Mouse (Mus musculus) hindbrain, embryonic 11.5 days (tissue): ENCODE results near the gene Mtor. TPM values are rescaled to one million over a fixed set of nuclear protein-coding genes. Genes with fewer than 3 reads are reported as not detected.

Experiments used
- ATAC-seq: fragments of 200-750 bp; cut with Nextera tagmentation; 2 replicates; pipeline ENCODE4 v1.8.0; 2017; ENCODE audit warnings: mild to moderate bottlenecking, moderate TSS enrichment, moderate library complexity; ENCODE audit not compliant: low FRiP score
- DNase-seq: peaks from one replicate; pipeline ENCODE4 v3.0.0-alpha.2; 2015; ENCODE audit warnings: low spot score
- H3K27ac ChIP-seq: fragments of 300-500 bp; sonication (generic); 2 replicates; pipeline ENCODE4 v1.5.1; 2014; ENCODE audit warnings: mild to moderate bottlenecking, low read depth, low read length
- H3K27me3 ChIP-seq: fragments of 300-500 bp; sonication (generic); 2 replicates; pipeline ENCODE4 v1.6.1; 2014; ENCODE audit warnings: mild to moderate bottlenecking, low read length, moderate library complexity, mixed read lengths; ENCODE audit not compliant: control insufficient read depth, insufficient read depth
- H3K36me3 ChIP-seq: fragments of 300-500 bp; sonication (generic); 2 replicates; pipeline ENCODE4 v1.6.1; 2014; ENCODE audit warnings: mild to moderate bottlenecking, low read length, moderate library complexity, mixed read lengths; ENCODE audit not compliant: control insufficient read depth, insufficient read depth
- H3K4me1 ChIP-seq: fragments of 300-500 bp; sonication (generic); replicated peaks from 2 replicates; pipeline ENCODE4 v1.6.1; 2014; ENCODE audit warnings: low read length, mixed read lengths; ENCODE audit not compliant: control insufficient read depth, insufficient read depth
- H3K4me2 ChIP-seq: fragments of 300-500 bp; sonication (generic); replicated peaks from 2 replicates; pipeline ENCODE4 v1.6.1; 2014; ENCODE audit warnings: mild to moderate bottlenecking, low read depth, low read length
- H3K4me3 ChIP-seq: fragments of 300-500 bp; sonication (generic); 2 replicates; pipeline ENCODE4 v1.5.1; 2014; ENCODE audit warnings: low read depth, low read length
- H3K9ac ChIP-seq: fragments of 300-500 bp; sonication (generic); 2 replicates; pipeline ENCODE4 v1.6.1; 2014; ENCODE audit warnings: low read depth, low read length
- H3K9me3 ChIP-seq: fragments of 300-500 bp; sonication (generic); 2 replicates; pipeline ENCODE4 v1.6.1; 2016; ENCODE audit warnings: low read length; ENCODE audit not compliant: control insufficient read depth
- WGBS: fragments of 180-500 bp; shearing (Covaris S2); extraction: QIAGEN DNeasy Blood & Tissue Kit; methylation state at CpG from one replicate; pipeline ENCODE4 v1.1.7; 2014; 5-methylcytosine and 5-hydroxymethylcytosine counted together
- polyA plus RNA-seq: library from polyadenylated mRNA; unstranded; fragments of >200 nt; fragmentation: Nextera tagmentation; extraction: Ambion mirVana; gene quantifications from 2 replicates; pipeline ENCODE4 v1.2.1, GENCODE M21; 2014

Gene Mtor
- polyA plus RNA-seq, 1 experiment from 2014 or later = 33.0 TPM

GRCm38 (mm10) chr4:148487841-148488240 is 39.4 kb downstream of the Mtor start:
- DNase-seq (no peak), ATAC-seq (no peak)
- Histone ChIP-seq H3K9me3 (no peaks in the 10 kb centered on the region), H3K27me3 (no peaks in the 10 kb centered on the region), H3K4me3 (no peak overlapping the region), H3K27ac (no peak overlapping the region), H3K4me1 (no peaks in the 10 kb centered on the region), H3K4me2 (no peak overlapping the region), H3K36me3 (peaks cover 23% of the 10 kb centered on the region; the same call in 1 of the 2 replicates), H3K9ac (no peak overlapping the region)
- 80% methylated on average over 2 of the region's 2 CpGs for WGBS

- Histone ChIP-seq H3K4me3 (no peak overlapping the region), H3K9ac (no peak overlapping the region), H3K4me1 (no peaks in the 10 kb centered on the region), H3K36me3 (peaks cover 12% of the 10 kb centered on the region; the same call in 1 of the 2 replicates), H3K27me3 (no peaks in the 10 kb centered on the region), H3K9me3 (no peaks in the 10 kb centered on the region), H3K27ac (no peak overlapping the region), H3K4me2 (no peak overlapping the region)
- 96% methylated on average over 6 of the region's 6 CpGs for WGBS
- ATAC-seq (no peak), DNase-seq (no peak)
These were observed 42.1 kb downstream of the Mtor start for GRCm38 (mm10) chr4:148490502-148490901.

- no peaks in the 10 kb centered on the region for H3K27me3 ChIP-seq
These were observed 43.0 kb downstream of the Mtor start for GRCm38 (mm10) chr4:148491448-148491847.

DNA sequence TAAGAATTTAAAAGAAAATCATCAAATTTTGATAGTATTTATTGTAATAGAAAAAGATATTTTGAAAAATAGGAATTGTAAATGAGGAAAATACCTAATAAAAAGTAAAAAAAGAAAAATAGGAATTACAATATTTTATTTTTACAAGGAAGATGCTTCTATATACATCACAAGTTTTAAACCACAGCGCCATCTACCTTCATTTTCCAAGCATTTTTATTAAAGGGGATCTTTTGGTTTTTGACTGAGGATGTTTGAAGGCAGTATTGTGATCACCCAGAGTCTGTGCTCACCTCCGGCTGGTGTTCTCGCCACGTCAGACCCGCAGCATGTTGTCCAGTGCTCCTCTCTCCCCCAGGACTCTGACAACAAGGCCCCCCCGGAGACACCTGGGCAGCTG is 46.7 kb downstream of the Mtor start:
- Histone ChIP-seq H3K27ac (no peak overlapping the region), H3K4me2 (no peak overlapping the region), H3K9ac (no peak overlapping the region), H3K27me3 (no peaks in the 10 kb centered on the region), H3K36me3 (peaks cover 3% of the 10 kb centered on the region; the same call in 1 of the 2 replicates), H3K4me3 (no peak overlapping the region), H3K4me1 (no peaks in the 10 kb centered on the region), H3K9me3 (no peaks in the 10 kb centered on the region)
- DNase-seq = no peak
- 93% methylated on average over 6 of the region's 6 CpGs for WGBS
- no peak for ATAC-seq

More at GRCm38 (mm10) chr4:148491448-148491847, 43.0 kb downstream of the Mtor start:
- H3K36me3 ChIP-seq = peaks cover 7% of the 10 kb centered on the region; the same call in 1 of the 2 replicates
- H3K27ac ChIP-seq = no peak overlapping the region
- H3K9me3 ChIP-seq = no peaks in the 10 kb centered on the region
- no peak overlapping the region for H3K9ac ChIP-seq
- ATAC-seq (no peak), DNase-seq (no peak)
- no peak overlapping the region for H3K4me2 ChIP-seq
- no peaks in the 10 kb centered on the region for H3K4me1 ChIP-seq
- WGBS = 93% methylated on average over 7 of the region's 7 CpGs
- no peak overlapping the region for H3K4me3 ChIP-seq

DNA sequence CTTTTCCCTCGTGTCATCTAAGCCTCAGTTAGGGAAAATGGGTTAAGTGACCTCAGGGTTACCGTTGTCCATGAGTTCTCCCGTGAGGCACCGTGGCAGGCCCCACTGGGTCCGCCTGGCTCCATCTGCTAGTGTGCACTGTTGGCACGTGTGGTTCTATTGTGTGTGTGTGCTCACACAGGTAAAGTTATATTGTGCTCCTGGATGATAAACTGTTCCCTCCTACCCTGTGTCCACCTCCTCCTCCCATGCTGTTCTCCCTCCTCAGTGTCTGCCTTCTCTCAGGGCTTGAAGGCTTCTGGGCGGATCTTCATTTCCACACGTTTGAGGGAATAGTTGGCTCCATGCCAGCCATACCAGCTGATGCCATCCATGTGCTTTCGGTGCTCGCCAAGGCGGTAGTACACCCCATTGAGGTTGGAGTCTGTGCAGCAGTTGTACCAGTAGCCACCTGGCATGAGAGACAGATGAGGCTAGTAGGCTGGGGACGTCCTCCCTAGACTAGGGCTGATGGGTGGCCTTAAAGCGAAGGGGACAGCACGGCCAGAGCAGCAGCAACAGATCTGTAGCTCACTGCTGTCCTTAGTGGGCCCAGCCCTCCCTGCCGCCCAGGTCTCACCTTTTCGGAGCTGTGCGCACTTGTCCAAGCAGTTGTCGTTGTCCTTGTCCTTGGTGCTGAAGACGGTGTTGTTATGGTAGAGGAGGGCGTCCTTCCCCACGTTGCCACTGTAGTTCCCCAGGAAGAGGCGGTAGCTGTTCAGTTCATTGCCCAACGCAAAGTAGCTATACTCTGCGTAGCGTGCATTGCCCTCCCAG is 47.7 kb downstream of the Mtor start:
- Histone ChIP-seq H3K36me3 (peaks cover 3% of the 10 kb centered on the region; the same call in 1 of the 2 replicates), H3K27ac (no peak overlapping the region), H3K9me3 (no peaks in the 10 kb centered on the region), H3K9ac (no peak overlapping the region), H3K4me3 (no peak overlapping the region), H3K4me1 (no peaks in the 10 kb centered on the region), H3K27me3 (no peaks in the 10 kb centered on the region), H3K4me2 (no peak overlapping the region)
- 90% methylated on average over 25 of the region's 25 CpGs for WGBS
- DNase-seq (no peak), ATAC-seq (no peak)

DNA sequence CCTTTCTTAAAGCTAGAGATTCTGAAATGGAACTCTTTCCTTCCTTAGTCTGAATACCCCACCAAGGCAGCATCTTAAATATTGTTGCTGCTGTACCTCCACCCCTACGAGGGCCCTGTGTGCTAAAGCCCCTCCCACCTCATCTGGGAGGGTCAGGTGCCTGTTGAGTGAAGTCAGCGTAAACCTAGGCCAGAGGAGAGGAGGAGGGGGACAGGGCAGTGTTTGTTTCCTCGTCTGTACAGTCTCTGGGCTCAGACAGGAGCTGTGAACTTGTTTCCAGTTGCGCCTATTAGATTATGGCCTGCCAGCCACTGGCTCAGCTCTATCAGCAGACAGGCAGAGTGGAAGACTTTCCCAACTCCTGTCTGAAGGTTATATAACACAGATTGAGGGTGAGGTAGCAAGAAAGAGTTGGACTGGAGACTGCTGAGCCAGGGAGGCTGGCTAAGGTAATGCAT is 52.0 kb downstream of the Mtor start, which contains the start of gene Angptl7:
Angptl7 (minus strand) TSS at position 51 of the 458 bp plus-strand sequence.
- Histone ChIP-seq H3K4me2 (no peak within 1 kb of the TSS), H3K27ac (no peak within 1 kb of the TSS), H3K9ac (no peak within 1 kb of the TSS), H3K27me3 (no peaks in the 10 kb centered on the region), H3K36me3 (peaks cover 3% of the 10 kb centered on the region; the same call in 1 of the 2 replicates), H3K4me1 (no peaks in the 10 kb centered on the region), H3K9me3 (no peaks in the 10 kb centered on the region), H3K4me3 (no peak within 1 kb of the TSS)
- ATAC-seq = no peak
- no peak for DNase-seq
- 66% methylated on average over 4 of the region's 4 CpGs for WGBS

- H3K27me3 ChIP-seq = no peaks in the 10 kb centered on the region
- H3K27ac ChIP-seq = no peak overlapping the region
- H3K36me3 ChIP-seq = no peaks in the 10 kb centered on the region
- DNase-seq = no peak
- H3K4me3 ChIP-seq = no peak overlapping the region
- no peak overlapping the region for H3K9ac ChIP-seq
- no peak overlapping the region for H3K4me2 ChIP-seq
- H3K9me3 ChIP-seq = no peaks in the 10 kb centered on the region
- no peaks in the 10 kb centered on the region for H3K4me1 ChIP-seq
- 68% methylated on average over 8 of the region's 8 CpGs for WGBS
- ATAC-seq = no peak
These were observed 56.1 kb downstream of the Mtor start for GRCm38 (mm10) chr4:148504497-148504959.

GRCm38 (mm10) chr4:148507585-148507984 is 59.2 kb downstream of the Mtor start:
- Histone ChIP-seq H3K4me2 (no peak overlapping the region), H3K36me3 (no peaks in the 10 kb centered on the region), H3K27me3 (no peaks in the 10 kb centered on the region), H3K4me1 (no peaks in the 10 kb centered on the region), H3K9me3 (no peaks in the 10 kb centered on the region), H3K27ac (no peak overlapping the region), H3K9ac (no peak overlapping the region), H3K4me3 (no peak overlapping the region)
- DNase-seq (no peak), ATAC-seq (no peak)
- WGBS = 85% methylated on average over 5 of the region's 5 CpGs
